Comparison of ENCODE assay signal across 7 mouse cellular contexts in the genomic region with DNA sequence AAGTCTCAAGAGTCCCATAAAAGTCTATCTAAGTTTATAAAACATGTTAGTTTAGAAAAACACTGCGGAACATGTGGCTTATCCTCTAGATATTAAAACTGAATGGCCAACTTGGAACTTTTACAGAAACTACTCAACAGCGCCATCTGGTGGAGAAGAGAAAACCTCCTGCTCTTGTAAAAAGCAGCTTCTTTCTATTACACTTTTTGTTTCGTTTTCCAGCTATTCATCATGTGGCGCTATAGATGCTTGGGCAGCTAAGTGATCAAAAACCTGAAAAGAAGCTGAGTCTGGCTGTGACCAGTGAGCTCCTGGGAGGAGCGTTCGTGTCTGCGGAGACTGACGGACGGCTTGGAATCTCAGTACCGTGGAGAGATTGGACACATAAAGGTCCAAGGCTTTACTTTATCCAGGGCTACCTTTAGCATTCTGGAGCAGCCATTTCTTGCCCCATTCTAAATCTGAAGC. TPM values are rescaled to one million over a fixed set of nuclear protein-coding genes. Genes with fewer than 3 reads are reported as not detected.
A peak's percentile ranks its signal among the peaks of the same experiment; 100 is the strongest.
DNase-seq lines count a peak whose midpoint lies in the region; ATAC-seq and TF ChIP-seq lines count a peak whose summit lies in the region.

No protein-coding gene starts in this region.

- no peak overlapping the region for H3K27ac ChIP-seq in cortical plate, adult 2 months (ENCODE audit: insufficient read depth, low read length)
- no peak overlapping the region for H3K27ac ChIP-seq in midbrain, embryonic 11.5 days (ENCODE audit: low read depth, low read length)
- H3K27ac ChIP-seq in spleen, adult 2 months (ENCODE audit: insufficient read depth, low read length): no peak overlapping the region

- peak; percentile 51; the same call in 1 of the 2 replicates for TF ChIP-seq CTCF in cortical plate, adult 2 months (IDR thresholded peaks at IDR 0.05; ENCODE audit: extremely low read depth, insufficient read depth, low read length)
- peak; percentile 10; the same call in 1 of the 2 replicates for TF ChIP-seq CTCF in spleen, adult 2 months (IDR thresholded peaks at IDR 0.05; ENCODE audit: extremely low read depth, insufficient read depth, insufficient read length, insufficient replicate concordance)

- H3K9ac ChIP-seq in midbrain, embryonic 11.5 days (ENCODE audit: low read length): 0 out of 2 replicates have a peak overlapping the region, but pooled peaks have one; percentile 14

- peak; percentile 44; the same call in 1 of the 2 replicates for ATAC-seq in midbrain, embryonic 11.5 days (ENCODE audit: low FRiP score)

- intact Hi-C loops in left cerebral cortex, postnatal 14 days (cut with DNase I): loop anchor here (5.0 kb wide), 2 partner anchors 111 to 241 kb away; no protein-coding TSS in a partner anchor

- no peaks in the 10 kb centered on the region for H3K9me3 ChIP-seq in midbrain, embryonic 11.5 days (ENCODE audit: control insufficient read depth, low read length)

- WGBS in midbrain, embryonic 11.5 days: 35% methylated on average over 10 of the region's 10 CpGs
- WGBS in spleen, adult 2 months: 39% methylated on average over 10 of the region's 10 CpGs

- H3K4me2 ChIP-seq in midbrain, embryonic 11.5 days: peak overlapping the region; percentile 16; the same call in 1 of the 2 replicates

- H3K4me3 ChIP-seq in cortical plate, adult 2 months (ENCODE audit: insufficient read depth, low read length): peak overlapping the region; percentile 41
- H3K4me3 ChIP-seq in midbrain, embryonic 11.5 days (ENCODE audit: low read depth, low read length): peak overlapping the region; percentile 3; the same call in 1 of the 2 replicates
- peak overlapping the region; percentile 38; the same call in 1 of the 2 replicates for H3K4me3 ChIP-seq in spleen, adult 2 months (ENCODE audit: extremely low read depth, insufficient read depth, insufficient read length)

- H3K27me3 ChIP-seq in midbrain, embryonic 11.5 days (ENCODE audit: control insufficient read depth, insufficient read depth, low read length): no peaks in the 10 kb centered on the region
- no peaks in the 10 kb centered on the region for H3K27me3 ChIP-seq in spleen, adult 2 months (ENCODE audit: control insufficient read depth, insufficient read depth, low read length)

- TF ChIP-seq POLR2A in cortical plate, adult 2 months (IDR thresholded peaks at IDR 0.05; ENCODE audit: extremely low read depth, insufficient read depth, low read length): no peak
- no peak for TF ChIP-seq POLR2A in spleen, adult 2 months (IDR thresholded peaks at IDR 0.05; ENCODE audit: low read depth, low read length)

- H3K4me1 ChIP-seq in cortical plate, adult 2 months (ENCODE audit: control insufficient read depth, insufficient read depth, low read length): no peaks in the 10 kb centered on the region
- H3K4me1 ChIP-seq in midbrain, embryonic 11.5 days (ENCODE audit: control insufficient read depth, insufficient read depth, low read length): no peaks in the 10 kb centered on the region
- no peaks in the 10 kb centered on the region for H3K4me1 ChIP-seq in spleen, adult 2 months (ENCODE audit: control insufficient read depth, insufficient read depth, insufficient read length)

- no peaks in the 10 kb centered on the region for H3K36me3 ChIP-seq in midbrain, embryonic 11.5 days (ENCODE audit: control insufficient read depth, insufficient read depth, low read length)
- no peaks in the 10 kb centered on the region for H3K36me3 ChIP-seq in spleen, adult 2 months (ENCODE audit: control insufficient read depth, insufficient read depth, low read length)

- DNase-seq in adrenal gland, adult 2 months: peak; percentile 58
- DNase-seq in gastrocnemius, postnatal 10 days: peak; percentile 78
- DNase-seq in induced T-regulatory cell, adult 2 months (ENCODE audit: low read depth): peak; percentile 92
- DNase-seq in left cerebral cortex, postnatal 14 days (ENCODE audit: low spot score in 2 of 2): peak; percentile 79 to 87
- peak; percentile 97 for DNase-seq in midbrain, embryonic 11.5 days (ENCODE audit: low spot score, missing footprints)
- peak; percentile 49 to 60 for DNase-seq in spleen, adult 2 months (ENCODE audit: low read depth in 1 of 2, low spot score in 2 of 2)

RNA-seq across cellular contexts. Expression of a gene that starts 33.5 kb away (rescaled TPM):
- 10 to 100 TPM; 15.2 to 21.1 TPM for total RNA-seq in adrenal gland, adult 2 months (2021)
- 13.6 and 14.2 TPM in 2 replicates for polyA plus RNA-seq in adrenal gland, adult 2 months (2012; rRNA removed)
- 30.5 and 31.1 TPM in 2 replicates for polyA plus RNA-seq in cortical plate, adult 2 months (2012; rRNA removed)
- 10 to 100 TPM; 27.5 to 34.9 TPM for total RNA-seq in gastrocnemius, postnatal 10 days (2021)
- 10 to 100 TPM; 54.7 to 59.9 TPM for total RNA-seq in left cerebral cortex, postnatal 14 days (2021)
- polyA plus RNA-seq in midbrain, embryonic 11.5 days (2014; fragmentation: Nextera tagmentation; extraction: Ambion mirVana): 96.4 and 97.8 TPM in 2 replicates
- 3.8 and 4.4 TPM in 2 replicates for polyA plus RNA-seq in spleen, adult 2 months (2012; rRNA removed)

RNA-seq across cellular contexts. Expression of a gene that starts 59.7 kb away (rescaled TPM):
- total RNA-seq in adrenal gland, adult 2 months (2021): 10 to 100 TPM; 30.8 to 80.2 TPM
- polyA plus RNA-seq in adrenal gland, adult 2 months (2012; rRNA removed): 5.3 and 7.6 TPM in 2 replicates
- polyA plus RNA-seq in cortical plate, adult 2 months (2012; rRNA removed): 2.9 and 3.3 TPM in 2 replicates
- total RNA-seq in gastrocnemius, postnatal 10 days (2021): 1 to 10 TPM; 3.2 to 3.4 TPM
- 1 to 10 TPM; 1.3 to 1.4 TPM for total RNA-seq in left cerebral cortex, postnatal 14 days (2021)
- 1.9 and 2.0 TPM in 2 replicates for polyA plus RNA-seq in midbrain, embryonic 11.5 days (2014; fragmentation: Nextera tagmentation; extraction: Ambion mirVana)
- 1.4 and 1.7 TPM in 2 replicates for polyA plus RNA-seq in spleen, adult 2 months (2012; rRNA removed)
